Mouse (Mus musculus) cerebellum, adult (tissue): Measurements from ENCODE around the gene Ampd3.

Source experiments
- ATAC-seq: cut with Nextera tagmentation; 2 replicates; pipeline ENCODE4 v1.9.2; 2017; ENCODE audit warnings: mild to moderate bottlenecking, moderate library complexity, mixed read lengths; ENCODE audit not compliant: insufficient number of reproducible peaks, low FRiP score, low TSS enrichment

The Ampd3 gene

DNA sequence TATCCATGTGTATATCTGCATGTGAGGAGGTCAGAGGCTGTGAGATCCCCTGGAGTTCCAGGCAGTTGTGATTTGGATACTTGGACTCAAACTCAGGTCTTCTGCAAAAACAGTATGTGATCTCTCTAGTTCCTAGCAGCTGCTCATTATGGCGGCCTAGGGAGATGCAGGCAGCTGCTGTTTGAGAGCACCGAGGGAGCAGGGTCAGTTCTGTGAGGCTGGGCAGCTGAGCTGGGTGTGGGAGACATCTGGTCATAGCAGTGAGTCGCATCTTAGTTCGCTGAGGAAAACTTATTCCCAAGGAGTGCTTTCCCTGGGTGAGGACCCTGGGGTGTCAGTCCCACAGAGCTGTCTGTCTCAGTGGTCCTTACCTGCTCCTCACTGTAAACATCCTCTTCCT is 26.7 kb downstream of the Ampd3 start:
- ATAC-seq = no peak

DNA sequence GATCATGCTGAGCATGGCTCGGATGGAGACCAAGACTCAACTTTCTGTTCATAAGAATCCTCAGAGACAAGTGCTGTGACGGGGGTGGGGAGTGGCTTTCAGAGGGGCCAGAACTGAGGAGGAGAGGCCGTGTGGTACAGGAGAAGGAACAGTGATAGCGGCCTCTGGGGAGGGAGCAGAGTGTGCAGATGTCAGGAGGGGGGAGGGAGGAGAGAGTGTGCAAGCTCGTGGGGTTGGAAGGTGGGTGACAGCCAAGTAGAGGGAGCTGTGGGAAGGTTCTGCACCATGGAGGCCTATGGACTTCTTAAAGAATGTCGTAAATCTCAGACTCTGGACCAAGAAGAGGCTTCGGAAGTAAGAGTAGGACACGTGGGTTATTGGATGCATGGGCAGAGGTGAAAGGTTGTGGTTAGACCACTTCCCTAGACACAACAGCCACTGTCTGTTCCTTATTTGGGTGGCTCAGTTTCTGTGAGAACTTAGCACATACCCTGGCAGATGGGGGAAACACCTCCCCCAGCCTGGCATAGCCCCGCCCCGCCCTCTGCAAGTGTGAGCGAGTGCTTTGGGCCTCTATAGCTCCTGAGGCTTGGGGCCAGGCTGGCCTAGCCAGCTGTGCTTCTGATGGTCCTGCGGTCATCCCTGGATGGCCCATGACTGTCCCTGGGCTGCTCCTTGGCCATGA is 28.5 kb downstream of the Ampd3 start:
- ATAC-seq = no peak

DNA sequence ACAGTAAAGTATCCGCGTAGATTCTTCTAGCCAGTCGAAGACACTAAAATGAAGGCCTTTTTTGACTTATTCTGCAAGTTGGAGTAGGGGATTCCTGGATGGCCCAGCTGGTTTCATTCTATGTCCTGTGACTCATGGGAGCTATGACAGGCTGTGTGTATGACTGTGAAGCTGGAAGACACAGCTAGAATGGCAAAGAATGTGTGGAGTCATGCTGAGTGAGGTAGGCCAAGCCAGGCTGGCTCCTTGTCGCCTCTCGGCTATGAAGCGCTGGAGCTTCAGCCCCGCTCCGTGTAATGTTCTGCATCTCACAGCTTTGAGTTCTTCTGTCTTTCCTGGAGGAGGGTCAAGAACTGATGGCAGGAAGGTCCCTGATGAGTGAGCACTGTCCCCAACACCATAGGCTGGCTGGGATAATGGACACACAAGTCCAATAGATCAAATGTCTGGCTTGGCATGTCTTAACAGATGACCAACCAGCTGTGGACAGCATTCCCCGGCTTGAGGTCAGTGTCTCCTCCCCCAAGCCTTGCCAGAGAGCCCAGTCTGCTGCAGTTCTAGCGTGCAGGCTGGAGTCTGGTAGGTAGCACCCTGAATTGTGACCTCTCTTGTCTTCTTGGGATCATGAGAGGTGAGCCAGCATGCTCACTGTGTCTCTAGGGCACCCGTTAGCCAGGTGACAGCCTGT is 29.9 kb downstream of the Ampd3 start:
- no peak for ATAC-seq

DNA sequence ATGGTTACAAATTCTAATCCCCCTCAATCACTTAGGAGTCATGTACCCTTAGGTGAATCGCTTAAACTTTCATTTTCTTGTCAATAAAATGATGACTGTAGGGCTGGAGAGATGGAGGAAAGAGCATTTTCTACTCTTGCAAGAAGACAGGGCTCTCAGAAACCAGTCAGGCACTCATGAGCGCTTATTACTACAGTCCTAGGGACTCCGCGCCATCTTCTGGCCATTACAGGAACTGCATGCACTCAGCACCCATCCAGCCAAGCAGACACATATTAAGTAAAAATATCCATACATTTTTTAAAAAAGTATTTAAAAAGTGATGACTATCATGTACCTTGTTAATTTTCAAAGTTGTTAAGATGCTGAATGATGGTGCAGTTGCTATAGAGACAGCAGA is 33.0 kb downstream of the Ampd3 start:
- no peak for ATAC-seq

DNA sequence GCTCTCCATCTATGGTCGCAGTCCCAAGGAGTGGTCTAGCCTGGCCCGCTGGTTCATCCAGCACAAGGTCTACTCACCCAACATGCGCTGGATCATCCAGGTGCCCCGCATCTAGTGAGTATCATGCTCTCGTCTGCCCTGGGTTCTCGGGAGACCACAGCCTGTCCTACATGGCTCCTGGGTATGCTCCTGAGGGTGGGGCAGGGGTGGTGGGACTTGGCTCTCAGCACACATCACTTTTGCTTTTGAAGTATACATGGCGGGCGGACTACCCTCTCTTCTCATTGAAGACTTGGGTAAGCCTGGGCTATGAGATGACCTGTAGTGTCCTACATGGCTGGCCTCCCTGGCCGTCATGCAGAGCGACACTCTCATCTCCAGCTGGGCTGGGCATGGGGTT is 35.1 kb downstream of the Ampd3 start:
- ATAC-seq = no peak

DNA sequence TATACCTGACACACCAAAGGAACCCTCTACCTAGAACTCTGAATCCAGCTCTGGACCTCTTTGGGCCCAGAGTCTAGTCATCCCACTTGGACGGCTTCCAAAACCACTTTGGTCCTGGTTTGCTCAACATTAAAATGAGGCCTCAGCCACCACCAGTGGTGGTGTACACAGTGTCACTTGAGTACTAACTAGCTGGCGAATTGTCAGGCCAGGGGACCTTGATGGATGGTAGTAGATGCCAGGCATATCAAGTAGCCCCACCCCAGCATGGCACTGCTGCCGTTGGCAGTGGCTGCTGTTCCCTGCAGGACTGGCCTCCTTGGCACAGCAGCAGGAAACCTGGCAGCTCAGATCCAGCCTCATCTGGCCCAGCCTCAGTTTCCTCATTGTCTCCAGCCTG is 36.3 kb downstream of the Ampd3 start:
- no peak for ATAC-seq

DNA sequence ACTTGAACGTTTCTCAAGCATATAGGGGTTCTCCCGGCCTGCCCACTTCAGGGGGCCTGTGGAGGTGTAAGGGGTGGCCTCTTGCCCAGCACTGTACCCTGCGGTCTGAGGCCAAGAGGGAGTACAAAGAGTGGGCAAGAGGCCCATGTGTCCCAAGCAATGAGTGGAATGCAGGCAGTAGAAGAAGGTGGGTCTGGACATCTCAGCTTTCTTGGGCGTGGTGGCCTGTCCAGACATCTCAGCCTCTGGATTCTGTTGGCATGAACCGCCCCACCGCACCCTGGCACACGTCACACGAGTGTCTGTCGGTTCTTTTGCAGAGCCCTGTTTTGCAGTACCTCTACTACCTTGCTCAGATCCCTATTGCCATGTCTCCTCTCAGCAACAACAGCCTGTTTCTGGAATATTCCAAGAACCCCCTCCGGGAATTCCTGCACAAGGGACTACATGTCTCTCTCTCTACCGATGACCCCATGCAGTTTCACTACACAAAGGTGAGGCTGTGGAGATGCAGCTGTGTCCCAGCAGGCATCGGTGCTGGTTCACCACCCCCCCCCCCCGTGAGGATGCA is 39.5 kb downstream of the Ampd3 start:
- ATAC-seq = no peak

DNA sequence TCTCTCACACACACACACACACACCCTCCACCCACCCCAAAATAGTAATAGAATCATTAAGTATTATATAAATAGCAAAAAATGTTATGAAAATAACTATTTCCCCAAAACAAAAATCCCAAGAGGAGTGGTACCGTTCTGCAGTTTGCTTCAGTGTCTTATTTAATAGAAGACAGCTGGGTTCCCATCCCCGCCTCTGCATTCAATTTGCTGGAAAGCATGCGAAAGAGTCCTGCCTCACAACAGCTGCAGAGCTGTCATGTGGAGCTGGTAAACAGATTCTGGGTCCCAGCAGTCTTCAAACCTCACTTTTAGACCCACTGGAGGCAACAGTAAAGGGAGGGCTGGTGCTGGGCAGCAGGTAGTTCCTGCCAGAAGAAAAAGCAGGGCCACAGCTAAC is 41.0 kb downstream of the Ampd3 start:
- ATAC-seq = no peak

DNA sequence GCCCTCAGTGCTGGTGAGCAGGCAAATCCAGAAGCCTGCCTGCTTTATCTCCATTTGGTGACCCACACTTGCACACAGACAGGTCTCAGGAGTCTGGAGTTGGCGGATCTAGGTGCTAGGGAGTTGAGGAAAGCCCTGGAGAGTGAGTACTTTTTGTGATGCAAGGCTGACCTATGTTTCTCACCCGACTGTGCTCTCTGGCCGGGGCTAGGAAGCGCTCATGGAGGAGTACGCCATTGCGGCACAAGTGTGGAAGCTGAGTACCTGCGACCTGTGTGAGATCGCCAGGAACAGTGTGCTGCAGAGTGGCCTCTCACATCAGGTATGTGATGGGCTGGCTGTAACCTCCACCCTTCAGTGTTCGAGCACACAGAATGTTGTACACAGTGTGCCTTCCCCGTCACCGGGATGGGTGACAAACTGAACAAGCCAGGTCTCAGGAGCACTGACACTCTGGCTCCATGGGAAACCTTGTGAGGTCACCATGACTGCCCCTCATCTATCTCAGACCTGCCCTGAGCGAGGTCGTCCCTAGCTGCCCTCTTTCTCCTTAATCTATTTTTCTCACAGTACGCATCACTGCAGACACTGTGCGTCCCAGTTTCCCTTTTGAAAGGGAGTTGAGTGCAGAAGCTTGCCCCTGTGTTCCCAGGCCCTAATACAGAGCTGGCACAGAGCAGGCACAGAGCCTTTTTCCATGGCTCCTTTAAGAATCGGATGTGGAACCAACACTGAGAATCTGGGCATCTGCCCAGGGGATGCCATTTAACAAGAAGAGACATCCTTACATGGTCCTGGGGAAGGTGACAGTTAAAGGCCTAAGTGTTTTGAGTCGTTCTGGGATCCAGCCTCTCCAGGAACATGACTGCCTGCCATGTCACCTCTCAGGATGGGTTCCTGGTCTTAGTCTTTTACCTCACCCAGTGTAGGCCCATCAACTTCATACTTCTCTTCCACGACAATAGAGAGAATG is 41.9 kb downstream of the Ampd3 start:
- ATAC-seq = no peak

DNA sequence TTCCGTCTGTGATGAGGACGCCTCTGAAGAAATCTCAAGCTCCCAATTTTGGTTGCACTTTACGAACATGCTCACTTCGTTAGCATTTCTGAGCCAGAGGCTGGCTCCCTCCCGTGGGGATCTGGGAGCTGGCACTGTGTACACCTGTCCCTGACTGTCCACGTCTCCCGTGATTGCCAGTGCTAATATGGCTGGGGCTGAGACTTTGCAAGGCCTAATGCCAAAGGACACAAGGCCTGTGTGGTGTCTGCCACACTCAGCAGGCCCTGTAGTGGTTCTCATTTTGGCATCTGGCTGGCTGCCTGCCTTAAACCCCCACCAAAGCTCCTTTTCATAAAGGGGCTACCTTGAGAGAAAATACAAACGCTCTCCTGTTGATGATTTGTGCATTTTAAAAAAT is 43.0 kb downstream of the Ampd3 start:
- ATAC-seq = no peak

DNA sequence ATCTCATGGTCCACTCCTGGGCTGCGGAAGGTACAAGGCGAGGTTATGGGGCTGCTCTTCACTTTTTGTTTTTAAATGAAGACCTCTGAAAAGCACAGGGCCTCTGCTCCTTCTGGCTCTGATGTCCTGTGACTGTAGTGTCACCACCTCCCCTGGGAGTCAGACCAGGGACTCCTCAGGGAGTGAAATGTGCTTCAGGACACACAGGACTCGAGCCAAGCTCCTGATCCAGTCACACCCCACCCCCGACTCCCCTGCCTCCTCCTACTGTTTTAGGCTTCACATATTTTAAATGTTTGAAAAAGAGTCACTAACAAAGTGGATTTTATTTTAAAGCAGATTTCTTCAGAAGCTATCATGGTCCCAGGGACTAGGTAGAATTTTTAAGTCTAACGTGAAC is 43.5 kb downstream of the Ampd3 start:
- ATAC-seq = no peak

DNA sequence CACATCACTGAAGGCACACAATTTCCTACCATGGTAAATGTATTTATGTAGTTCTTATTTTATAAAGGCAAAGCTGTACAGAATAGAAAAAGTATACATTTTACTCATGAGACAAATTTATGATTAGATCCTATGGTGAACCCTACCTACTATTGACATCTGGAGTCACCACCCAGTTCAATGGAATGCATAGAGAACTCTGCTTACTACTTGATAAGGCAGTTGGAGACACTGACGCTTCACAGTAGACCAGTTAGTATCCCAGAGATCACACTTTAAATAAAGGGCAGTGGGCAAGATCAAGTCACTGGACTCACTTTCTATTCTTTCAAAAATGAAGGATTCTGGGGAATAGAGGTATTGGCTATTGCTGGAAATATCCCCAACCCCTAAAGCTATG is 46.0 kb downstream of the Ampd3 start:
- ATAC-seq = no peak

DNA sequence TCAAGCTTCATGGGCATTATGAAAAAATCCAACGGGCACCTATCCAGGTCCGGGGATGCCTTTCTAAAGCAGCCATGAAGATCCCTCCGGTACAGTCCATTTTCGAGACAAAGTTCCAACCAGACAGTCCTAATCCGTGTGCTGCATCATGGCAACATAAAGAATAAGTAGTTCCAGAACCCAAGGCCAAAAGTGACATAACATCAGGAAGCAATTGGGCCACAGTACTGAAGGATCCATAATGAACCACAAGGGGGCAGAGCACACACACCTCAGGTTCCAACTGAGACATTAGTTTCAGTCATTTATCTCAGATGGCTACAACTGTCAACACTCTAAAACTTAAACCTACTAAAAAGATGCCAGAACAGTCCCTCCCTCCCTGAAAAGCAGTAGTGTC is 48.0 kb downstream of the Ampd3 start:
- ATAC-seq = peak; percentile 58; the same call in 1 of the 2 replicates

DNA sequence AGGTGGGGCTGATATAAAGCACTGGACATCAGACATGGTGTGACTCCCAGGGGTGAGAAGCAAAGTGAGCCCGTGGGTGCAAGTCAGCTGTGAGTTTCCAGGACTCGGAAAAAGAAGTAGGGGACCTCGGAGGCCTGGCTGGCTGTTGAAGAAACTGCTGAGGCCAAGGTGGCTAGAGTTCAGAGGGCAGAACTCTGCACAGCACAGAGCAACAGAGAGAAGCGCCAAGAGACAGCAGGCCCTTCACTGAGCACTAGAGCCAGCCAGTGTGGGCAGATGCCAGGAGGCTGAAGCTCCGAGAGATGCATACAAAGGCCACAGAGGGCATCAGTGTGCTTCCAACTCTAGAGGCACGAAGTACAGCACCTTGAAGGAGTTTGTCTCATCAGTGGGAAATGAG is 50.2 kb downstream of the Ampd3 start:
- ATAC-seq = 0 out of 2 replicates have a peak, but pooled peaks have one; percentile 52

DNA sequence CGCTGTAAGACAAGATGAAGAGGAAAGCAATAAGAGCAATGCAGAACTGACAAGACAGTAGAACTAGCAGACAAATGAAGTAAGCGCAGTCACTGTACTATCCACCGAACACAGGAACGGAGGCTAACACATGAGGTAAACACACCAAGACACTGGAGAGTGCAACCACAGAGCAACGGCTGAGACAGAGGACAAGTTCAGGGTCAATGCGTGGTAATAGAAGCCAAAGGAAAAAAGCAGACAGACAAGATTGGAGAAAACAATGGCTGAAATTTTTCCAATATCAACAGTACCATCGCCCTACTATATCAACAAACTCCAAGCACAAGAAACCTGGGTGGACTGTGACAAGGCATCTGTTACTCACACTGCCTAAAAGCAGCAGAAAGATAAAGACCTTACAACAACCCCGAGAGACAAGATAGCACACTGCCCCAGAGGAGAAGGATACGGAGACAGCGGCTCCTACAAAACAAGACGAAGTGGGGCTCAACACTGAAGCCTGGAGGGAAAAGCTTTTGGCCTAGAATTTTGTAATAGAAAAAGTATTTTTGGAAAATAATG is 50.9 kb downstream of the Ampd3 start:
- no peak for ATAC-seq

DNA sequence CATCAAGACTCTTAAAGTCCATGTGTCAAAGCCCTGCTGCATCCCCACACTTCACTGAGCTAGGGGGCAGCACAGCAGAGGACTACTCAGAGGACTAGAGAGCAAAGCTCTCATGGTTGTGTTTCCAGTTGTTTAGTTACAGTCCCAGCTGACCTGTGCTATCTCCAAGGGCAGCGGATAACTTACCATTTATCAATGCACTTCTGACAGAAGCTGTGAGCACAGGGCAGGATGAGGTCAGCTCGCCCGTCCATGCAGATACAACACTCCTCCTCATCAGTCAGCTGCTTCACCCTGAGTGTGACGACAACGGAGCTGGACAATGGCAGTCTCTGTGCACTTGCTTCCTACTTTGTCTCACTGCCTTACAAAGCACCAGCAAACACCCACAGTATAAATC is 53.1 kb downstream of the Ampd3 start:
- ATAC-seq = no peak

DNA sequence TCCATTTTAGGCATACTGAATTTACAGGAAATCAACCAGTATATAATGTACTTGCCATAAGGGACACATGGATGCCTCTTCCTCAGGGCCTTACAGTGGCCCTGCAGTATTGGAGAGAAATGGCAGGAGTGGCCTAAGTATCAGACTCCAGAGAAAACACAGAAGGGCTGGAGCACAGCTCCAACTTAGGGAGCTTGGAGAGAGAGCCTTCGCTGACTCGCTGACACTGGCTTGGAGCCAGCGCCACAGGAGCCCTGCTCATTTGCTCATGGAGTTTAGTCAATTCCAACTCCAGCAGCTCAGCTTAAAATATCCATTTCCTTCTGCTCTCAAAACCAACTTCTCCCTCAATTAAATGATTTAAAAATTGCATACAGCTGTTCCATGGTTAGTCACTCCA is 53.6 kb downstream of the Ampd3 start:
- ATAC-seq = peak; percentile 52; the same call in 1 of the 2 replicates

DNA sequence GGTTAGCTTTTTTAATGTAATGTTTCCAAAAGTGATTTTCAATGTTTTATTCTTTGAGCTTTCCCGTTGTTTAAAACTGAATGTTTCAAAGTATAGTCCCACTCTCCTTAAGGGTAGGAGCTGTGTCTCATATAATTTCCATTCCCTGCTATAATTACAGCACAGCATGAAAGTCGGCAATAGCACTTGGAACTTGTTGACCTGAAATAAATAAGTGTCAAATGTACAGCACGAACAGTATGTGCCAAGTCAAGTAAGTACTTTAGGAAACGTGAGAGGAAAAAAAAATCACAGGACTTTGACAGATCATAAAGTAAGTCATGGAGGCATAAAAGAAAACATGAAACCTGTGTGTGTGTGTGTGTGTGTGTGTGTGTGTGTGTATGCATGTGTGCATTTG is 54.0 kb downstream of the Ampd3 start:
- ATAC-seq = no peak

DNA sequence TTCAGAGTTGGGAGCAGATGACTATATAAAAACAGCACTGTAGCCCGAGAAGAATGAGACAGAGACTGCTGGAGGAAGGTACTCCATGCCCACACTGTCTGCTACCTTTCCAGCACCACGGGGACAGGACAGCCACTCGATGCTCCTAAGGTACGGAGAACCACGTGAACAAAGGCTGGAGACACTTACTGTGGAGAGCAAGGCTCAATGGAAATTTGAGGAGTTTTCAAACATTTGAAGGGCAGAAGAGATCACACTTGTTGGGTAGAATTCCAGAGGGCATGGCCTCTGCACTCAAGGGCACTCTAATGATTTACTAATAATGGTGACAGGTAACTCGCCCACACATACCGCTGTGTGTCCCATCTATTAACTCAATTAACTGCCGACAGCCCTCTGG is 55.1 kb downstream of the Ampd3 start:
- ATAC-seq = no peak

DNA sequence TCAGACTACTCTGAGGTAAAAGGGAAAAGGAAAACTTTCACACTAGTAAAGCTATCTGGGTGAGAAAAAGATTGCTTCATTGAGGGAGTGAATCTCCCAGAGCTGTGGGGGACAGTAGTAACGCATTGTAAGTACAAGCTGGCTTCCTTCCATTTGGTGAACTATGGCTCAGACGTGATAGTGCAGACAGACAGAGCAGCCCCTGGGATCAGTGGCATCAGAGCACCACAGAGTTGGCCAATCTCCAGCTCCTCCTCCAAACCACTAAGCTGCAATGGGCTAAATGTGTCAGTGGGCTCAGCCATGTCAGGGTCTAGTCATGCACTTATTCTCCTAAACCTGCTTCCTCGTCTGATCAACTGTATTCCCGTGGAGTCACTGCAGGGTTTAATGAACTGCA is 55.6 kb downstream of the Ampd3 start:
- ATAC-seq = no peak
